Mouse (Mus musculus) G1E (cell line): ENCODE results near the gene Sh3pxd2a. TPM values are rescaled to one million over a fixed set of nuclear protein-coding genes. Genes with fewer than 3 reads are reported as not detected.

ENCODE experiments used
- ATAC-seq: 2 replicates; pipeline ENCODE4 v1.8.0; 2016; ENCODE audit warnings: mild to moderate bottlenecking; ENCODE audit not compliant: insufficient number of reproducible peaks, poor library complexity, low FRiP score, severe bottlenecking; ENCODE audit errors: extremely low read depth
- DNase-seq: peaks from one replicate; pipeline ENCODE4 v3.0.0; 2012; ENCODE audit warnings: low spot score
- H3K27me3 ChIP-seq: 2 replicates; pipeline ENCODE4 v1.6.1; 2012; ENCODE audit warnings: mild to moderate bottlenecking, low read length, inconsistent platforms; ENCODE audit not compliant: insufficient read depth
- H3K36me3 ChIP-seq: replicated peaks from 2 replicates; pipeline ENCODE3; 2012; ENCODE audit warnings: mild to moderate bottlenecking, inconsistent platforms
- H3K4me1 ChIP-seq: 2 replicates; pipeline ENCODE4 v1.6.1; 2012; ENCODE audit warnings: low read depth, low read length, inconsistent platforms, mixed read lengths; ENCODE audit not compliant: insufficient read depth
- H3K4me3 ChIP-seq: 2 replicates; pipeline ENCODE4 v1.5.1; 2012; ENCODE audit warnings: low read depth, mild to moderate bottlenecking, inconsistent platforms, low read length, moderate library complexity, mixed read lengths
- H3K9me3 ChIP-seq: replicated peaks from 2 replicates; pipeline ENCODE4 v1.6.1; 2012; ENCODE audit warnings: inconsistent platforms
- CTCF ChIP-seq: IDR thresholded peaks from 2 replicates; pipeline ENCODE4 v1.5.1; 2012; ENCODE audit warnings: low read depth, low read length, inconsistent platforms, mixed read lengths
- GATA1 ChIP-seq: IDR thresholded peaks from 2 replicates; pipeline ENCODE4 v1.6.1; 2012; ENCODE audit warnings: borderline replicate concordance, low read length, inconsistent platforms, mixed read lengths
- GATA2 ChIP-seq: IDR thresholded peaks from 2 replicates; pipeline ENCODE4 v1.6.1; 2012; ENCODE audit warnings: low read depth, low read length, inconsistent platforms, borderline replicate concordance
- POLR2AphosphoS5 ChIP-seq: IDR thresholded peaks from 2 replicates; pipeline ENCODE4 v1.6.1; 2012; ENCODE audit warnings: low read depth, low read length, inconsistent platforms; ENCODE audit not compliant: insufficient replicate concordance
- TAL1 ChIP-seq: conservative IDR thresholded peaks from 2 replicates; pipeline ENCODE4 v1.6.1; 2012; ENCODE audit warnings: low read depth, low read length, inconsistent platforms, mixed read lengths
- polyA plus RNA-seq: library from polyadenylated mRNA; stranded (reverse); fragments of >175 nt; gene quantifications from 2 replicates; pipeline ENCODE4 v1.2.3, GENCODE M21; 2012
- total RNA-seq, 2 experiments: library from RNA; stranded (forward) in 1 of 2; stranded (reverse) in 1 of 2; fragments of 200-1000 nt in 1 of 2; fragments of >200 nt in 1 of 2; fragmentation: Nextera tagmentation in 1 of 2; gene quantifications; 2 replicates each; pipeline ENCODE4 v1.2.3; 2014 to 2017

The Sh3pxd2a gene
- total and polyA plus RNA-seq, 3 experiments = 0.16 TPM; not detected in 2

DNA sequence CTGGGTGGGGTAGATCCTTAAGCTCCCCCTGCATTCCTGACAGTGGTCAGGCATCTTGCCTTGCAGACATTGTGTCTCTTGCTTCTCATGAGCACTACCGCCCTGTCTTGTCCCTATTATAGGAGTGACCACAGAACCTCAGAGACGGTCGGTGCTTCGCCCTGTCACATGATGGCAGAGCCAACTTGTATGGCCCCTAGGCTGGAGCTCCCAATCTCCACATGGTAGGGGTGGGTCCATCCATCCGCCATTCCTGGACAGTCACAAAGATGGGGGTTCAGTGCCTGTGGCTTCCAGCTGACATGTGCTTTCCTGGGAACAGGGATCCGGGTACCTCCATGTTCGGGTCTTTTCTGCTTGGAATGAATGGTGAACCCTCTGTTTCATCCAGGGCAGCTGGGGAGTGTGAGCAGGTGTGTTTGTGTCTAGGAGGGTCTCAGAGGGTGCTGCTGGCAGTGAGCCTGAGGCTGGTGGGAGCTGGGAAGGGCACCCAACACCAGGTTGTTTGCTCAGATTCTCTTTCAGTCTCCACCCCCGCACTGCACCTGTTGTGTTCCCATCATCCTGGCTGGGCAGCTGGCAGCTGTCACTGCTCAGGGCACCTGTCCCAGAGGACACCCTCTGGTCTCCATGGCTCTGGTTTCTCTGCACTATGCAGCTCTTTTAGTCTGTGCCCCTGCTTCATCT lies 241.9 kb downstream of the Sh3pxd2a start:
- no peaks in the 10 kb centered on the region for H3K36me3 ChIP-seq
- H3K9me3 ChIP-seq = no peaks in the 10 kb centered on the region
- H3K27me3 ChIP-seq = peaks cover 6% of the 10 kb centered on the region
- no peaks in the 10 kb centered on the region for H3K4me1 ChIP-seq
- no peak overlapping the region for H3K4me3 ChIP-seq
- no peak for ATAC-seq
- TF ChIP-seq GATA2 (no peak), GATA1 (no peak), TAL1 (no peak), POLR2AphosphoS5 (no peak), CTCF (no peak)
- no peak for DNase-seq

DNA sequence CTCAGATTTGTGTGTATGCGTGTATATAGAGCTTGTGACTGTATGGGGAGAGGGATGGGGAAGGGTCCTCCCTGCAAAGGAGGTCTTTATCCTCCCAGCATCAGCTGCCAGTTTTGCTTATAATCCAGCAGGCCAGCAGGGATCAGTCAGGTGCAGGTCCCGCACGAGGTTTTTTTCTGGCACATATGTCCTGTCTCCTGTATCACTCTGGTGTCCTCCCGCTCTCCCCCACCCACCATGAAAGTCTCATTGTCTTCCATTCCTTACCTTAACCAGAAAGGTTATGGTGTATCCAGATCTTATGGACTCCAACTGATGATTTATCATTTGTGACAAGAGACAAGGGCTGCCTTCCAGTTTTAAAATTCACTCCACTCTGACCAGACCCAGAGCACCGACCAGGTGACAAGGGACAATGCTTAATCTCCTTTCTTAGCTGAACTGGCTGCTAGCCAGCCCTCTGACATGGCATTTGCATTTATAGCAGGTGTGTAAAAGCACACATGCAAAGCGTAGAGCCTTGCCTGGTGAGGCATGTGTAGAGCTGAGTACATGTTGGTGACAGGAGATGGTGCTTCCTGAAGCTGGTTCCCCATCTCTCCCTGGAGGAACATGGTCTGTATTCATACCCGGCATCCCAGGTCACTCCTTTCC lies 242.6 kb downstream of the Sh3pxd2a start:
- no peak overlapping the region for H3K4me3 ChIP-seq
- no peaks in the 10 kb centered on the region for H3K9me3 ChIP-seq
- TF ChIP-seq POLR2AphosphoS5 (no peak), GATA2 (no peak), CTCF (no peak), TAL1 (no peak), GATA1 (no peak)
- DNase-seq (no peak), ATAC-seq (no peak)
- peaks cover 6% of the 10 kb centered on the region for H3K27me3 ChIP-seq
- H3K4me1 ChIP-seq = no peaks in the 10 kb centered on the region
- H3K36me3 ChIP-seq = no peaks in the 10 kb centered on the region

DNA sequence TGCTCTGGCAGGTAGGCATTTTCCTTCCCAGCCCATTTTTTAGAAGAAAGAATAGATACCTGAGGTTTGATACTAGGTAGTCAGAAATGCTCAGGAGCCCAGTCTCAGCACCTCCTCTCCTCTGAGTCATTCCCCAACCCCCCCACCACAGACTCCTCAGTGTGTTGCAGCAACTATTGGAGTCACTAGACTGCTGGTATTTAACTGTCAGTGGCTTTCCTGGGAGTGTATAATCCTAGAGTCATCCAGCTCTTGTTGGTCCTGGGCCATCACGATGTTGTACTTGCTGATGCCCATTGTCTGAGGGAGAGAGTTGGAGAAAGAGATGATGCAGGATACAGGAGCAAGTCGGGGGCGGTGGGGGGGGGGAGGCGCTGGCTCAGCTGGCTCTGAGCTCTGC lies 243.2 kb downstream of the Sh3pxd2a start:
- Histone ChIP-seq H3K36me3 (no peaks in the 10 kb centered on the region), H3K9me3 (no peaks in the 10 kb centered on the region), H3K4me3 (no peak overlapping the region), H3K27me3 (peaks cover 6% of the 10 kb centered on the region), H3K4me1 (no peaks in the 10 kb centered on the region)
- TF ChIP-seq GATA1 (no peak), GATA2 (no peak), TAL1 (no peak), POLR2AphosphoS5 (no peak), CTCF (no peak)
- no peak for DNase-seq
- no peak for ATAC-seq

DNA sequence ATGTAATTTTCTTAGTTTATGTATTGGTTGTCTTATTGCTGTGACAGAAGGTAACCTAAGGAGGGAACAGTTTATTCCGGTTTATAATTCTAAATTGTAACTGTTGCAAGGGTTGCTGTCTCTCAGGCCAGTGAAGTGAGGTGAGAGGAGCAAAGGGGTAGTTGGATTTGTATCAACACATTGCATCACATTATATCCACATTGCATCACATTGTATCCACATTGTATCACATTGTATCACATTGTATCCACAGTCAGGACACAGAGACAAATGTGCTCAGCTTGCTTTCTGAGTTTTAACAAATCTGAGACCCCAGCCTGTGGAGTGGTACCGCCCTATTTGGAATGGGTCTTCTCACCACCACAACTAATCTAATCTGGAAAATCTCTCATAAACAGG lies 244.0 kb downstream of the Sh3pxd2a start:
- DNase-seq (no peak), ATAC-seq (no peak)
- Histone ChIP-seq H3K9me3 (no peaks in the 10 kb centered on the region), H3K4me1 (no peaks in the 10 kb centered on the region), H3K4me3 (no peak overlapping the region), H3K36me3 (no peaks in the 10 kb centered on the region), H3K27me3 (peaks cover 6% of the 10 kb centered on the region)
- no peak for TF ChIP-seq GATA1
- no peak for TF ChIP-seq GATA2
- TF ChIP-seq TAL1 = no peak
- TF ChIP-seq CTCF = no peak
- no peak for TF ChIP-seq POLR2AphosphoS5

DNA sequence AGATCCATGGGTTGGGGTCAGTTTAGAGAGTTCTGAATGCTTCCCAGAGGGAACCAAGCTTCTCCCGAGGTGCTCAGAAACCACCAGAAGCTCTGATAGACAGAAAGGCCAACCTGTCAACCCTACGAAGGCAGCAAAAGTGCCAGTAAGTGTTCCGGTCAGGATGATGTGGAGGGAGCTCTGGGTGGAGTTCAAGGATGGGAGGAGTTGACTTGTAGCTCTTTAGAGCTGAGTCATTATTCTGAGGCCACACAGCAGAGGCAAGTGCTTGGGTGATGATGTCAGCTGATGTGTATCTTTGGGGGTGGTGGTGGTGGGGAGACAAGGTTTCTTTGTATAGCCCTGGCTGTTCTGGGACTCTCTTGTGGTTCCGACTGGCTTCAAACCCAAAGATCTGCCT lies 244.6 kb downstream of the Sh3pxd2a start:
- no peak for TF ChIP-seq CTCF
- TF ChIP-seq GATA1 = no peak
- no peak for TF ChIP-seq POLR2AphosphoS5
- TF ChIP-seq GATA2 = no peak
- TF ChIP-seq TAL1 = no peak
- ATAC-seq (no peak), DNase-seq (no peak)
- H3K4me3 ChIP-seq = no peak overlapping the region
- no peaks in the 10 kb centered on the region for H3K9me3 ChIP-seq
- no peaks in the 10 kb centered on the region for H3K36me3 ChIP-seq
- no peaks in the 10 kb centered on the region for H3K4me1 ChIP-seq
- H3K27me3 ChIP-seq = peaks cover 6% of the 10 kb centered on the region

DNA sequence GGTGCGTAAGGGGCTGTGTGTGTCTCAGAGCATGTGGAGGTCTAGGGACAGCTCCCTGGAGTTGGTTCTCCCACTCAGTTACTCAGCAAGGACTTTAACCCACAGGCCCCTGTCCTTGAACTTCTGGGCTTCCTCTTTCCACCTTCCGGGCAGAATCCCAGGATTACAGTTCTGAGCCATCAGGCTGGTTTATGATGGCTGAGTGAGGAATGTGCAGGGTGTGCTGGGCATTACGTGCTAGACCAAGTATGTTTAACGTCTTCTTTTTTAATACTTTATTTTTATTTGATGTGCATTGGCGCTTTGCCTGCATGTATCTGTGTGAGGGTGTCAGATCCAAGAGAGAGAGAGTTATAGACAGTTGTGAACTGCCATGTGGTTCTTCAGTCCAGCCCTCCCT lies 247.4 kb downstream of the Sh3pxd2a start:
- H3K9me3 ChIP-seq = no peaks in the 10 kb centered on the region
- no peak for ATAC-seq
- TF ChIP-seq POLR2AphosphoS5 (no peak), GATA1 (no peak), GATA2 (no peak), CTCF (no peak), TAL1 (no peak)
- H3K27me3 ChIP-seq = no peaks in the 10 kb centered on the region; the same call in 1 of the 2 replicates
- no peak overlapping the region for H3K4me3 ChIP-seq
- no peaks in the 10 kb centered on the region for H3K4me1 ChIP-seq
- H3K36me3 ChIP-seq = no peaks in the 10 kb centered on the region
- DNase-seq = no peak

DNA sequence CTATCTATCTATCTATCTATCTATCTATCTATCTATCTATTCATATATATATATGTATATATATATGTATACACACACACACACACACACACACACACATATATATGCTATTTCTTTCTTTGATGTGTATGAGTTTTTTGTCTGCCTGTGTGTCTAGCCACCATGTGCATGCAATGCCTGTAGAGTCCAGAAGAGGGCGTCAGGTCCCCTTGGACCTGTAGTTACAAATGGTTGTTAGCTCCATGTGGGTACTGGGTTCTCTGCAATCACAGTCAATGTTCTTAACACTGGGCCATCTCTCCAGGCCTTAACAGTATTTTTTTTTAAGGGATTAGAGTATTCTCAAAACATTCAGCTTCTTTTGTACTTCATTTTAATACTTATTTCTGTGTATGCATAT lies 250.7 kb downstream of the Sh3pxd2a start:
- no peaks in the 10 kb centered on the region for H3K27me3 ChIP-seq
- H3K36me3 ChIP-seq = no peaks in the 10 kb centered on the region
- DNase-seq = no peak
- TF ChIP-seq GATA2 (no peak), POLR2AphosphoS5 (no peak), CTCF (no peak), GATA1 (no peak), TAL1 (no peak)
- no peaks in the 10 kb centered on the region for H3K9me3 ChIP-seq
- no peak for ATAC-seq
- H3K4me1 ChIP-seq = no peaks in the 10 kb centered on the region
- H3K4me3 ChIP-seq = no peak overlapping the region
